Mouse (Mus musculus): Measurements from ENCODE around the gene Ybx1. TPM values are rescaled to one million over a fixed set of nuclear protein-coding genes. Genes with fewer than 3 reads are reported as not detected.

Gene Ybx1
- polyA plus RNA-seq (2014; fragmentation: Illumina TruSeq; extraction: RNeasy Lipid Tissue Mini Kit (QIAGEN cat#74804); ENCODE audit: low read depth, low replicate concordance): 618 TPM

GRCm38 (mm10) chr4:119294415-119295133 is at the start of gene Ybx1:
Gene Ybx1 (minus strand): TSS chr4:119294604.

GRCm38 (mm10) chr4:119320131-119320830 is 25.9 kb upstream of the Ybx1 start, which contains the start of gene Ppih:
Gene Ppih (minus strand): TSS chr4:119320546.

GRCm38 (mm10) chr4:119255351-119255750 is 39.1 kb downstream of the Ybx1 start, which contains the start of gene Cldn19:
Gene Cldn19 (plus strand): TSS chr4:119255414.

DNA sequence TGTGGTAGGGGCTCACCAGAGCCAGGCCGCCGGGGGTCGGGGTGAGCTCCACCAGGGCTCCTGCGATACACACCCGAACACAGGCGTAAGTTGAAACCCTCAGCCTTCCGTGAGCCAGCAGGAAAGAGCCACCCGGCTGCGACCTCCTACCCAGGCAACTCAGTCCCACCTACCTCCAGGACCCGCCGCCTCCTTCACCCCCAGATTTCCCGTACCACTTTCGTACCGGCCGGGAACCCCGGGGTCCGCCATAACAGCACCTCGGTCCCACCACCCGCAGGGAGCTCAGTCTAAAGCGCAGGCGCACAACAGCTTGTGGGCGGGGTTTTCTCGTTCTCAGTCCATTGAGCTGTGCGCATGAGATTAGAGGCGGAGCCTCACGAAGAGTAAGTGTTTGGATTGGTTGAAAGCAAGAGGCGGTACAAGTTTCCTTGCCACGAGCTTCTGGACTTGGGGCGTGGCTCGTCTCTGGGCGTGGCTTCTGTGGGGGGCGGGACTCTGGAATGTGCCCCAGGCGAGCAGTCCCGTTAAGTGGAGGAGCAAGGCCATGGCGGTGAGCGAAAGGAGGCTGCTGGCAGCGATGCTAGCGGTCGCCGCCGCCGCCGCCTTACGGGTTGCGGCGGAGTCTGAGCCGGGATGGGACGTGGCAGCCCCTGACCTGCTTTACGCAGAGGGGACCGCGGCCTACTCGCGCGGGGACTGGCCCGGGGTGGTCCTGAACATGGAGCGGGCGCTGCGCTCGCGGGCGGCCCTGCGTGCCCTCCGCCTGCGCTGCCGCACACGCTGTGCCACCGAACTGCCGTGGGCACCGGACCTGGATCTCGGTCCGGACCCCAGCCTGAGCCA is 61.8 kb downstream of the Ybx1 start, which contains the start of the genes AU022252 and P3h1:
Gene AU022252, minus strand, starts transcription at position 303 of the 846 bp plus-strand sequence.
Gene P3h1, plus strand, starts transcription at position 506 of the 846 bp plus-strand sequence.

Other genes starting within 250 kb of the Ybx1 start
- 6.3 TPM for gene Slc2a1, start 185.9 kb downstream of the Ybx1 start, polyA plus RNA-seq (2014; fragmentation: Illumina TruSeq; extraction: RNeasy Lipid Tissue Mini Kit (QIAGEN cat#74804); ENCODE audit: low read depth, low replicate concordance)
- 0.53 TPM for gene Zfp691, start 120.4 kb downstream of the Ybx1 start, polyA plus RNA-seq (2014; fragmentation: Illumina TruSeq; extraction: RNeasy Lipid Tissue Mini Kit (QIAGEN cat#74804); ENCODE audit: low read depth, low replicate concordance)
- not detected for gene Ermap, start 104.6 kb downstream of the Ybx1 start, polyA plus RNA-seq (2014; fragmentation: Illumina TruSeq; extraction: RNeasy Lipid Tissue Mini Kit (QIAGEN cat#74804); ENCODE audit: low read depth, low replicate concordance)
- gene Svbp, start 99.3 kb downstream of the Ybx1 start, polyA plus RNA-seq (2014; fragmentation: Illumina TruSeq; extraction: RNeasy Lipid Tissue Mini Kit (QIAGEN cat#74804); ENCODE audit: low read depth, low replicate concordance): 11.5 TPM
- not detected for gene Tmem269, start 76.4 kb downstream of the Ybx1 start, polyA plus RNA-seq (2014; fragmentation: Illumina TruSeq; extraction: RNeasy Lipid Tissue Mini Kit (QIAGEN cat#74804); ENCODE audit: low read depth, low replicate concordance)
- gene AU022252, start 61.9 kb downstream of the Ybx1 start, polyA plus RNA-seq (2014; fragmentation: Illumina TruSeq; extraction: RNeasy Lipid Tissue Mini Kit (QIAGEN cat#74804); ENCODE audit: low read depth, low replicate concordance): 6.7 TPM
- 14.4 TPM for gene P3h1, start 61.7 kb downstream of the Ybx1 start, polyA plus RNA-seq (2014; fragmentation: Illumina TruSeq; extraction: RNeasy Lipid Tissue Mini Kit (QIAGEN cat#74804); ENCODE audit: low read depth, low replicate concordance)
- 5.5 TPM for gene Cldn19, start 39.2 kb downstream of the Ybx1 start, polyA plus RNA-seq (2014; fragmentation: Illumina TruSeq; extraction: RNeasy Lipid Tissue Mini Kit (QIAGEN cat#74804); ENCODE audit: low read depth, low replicate concordance)
- gene Ppih, start 25.9 kb upstream of the Ybx1 start, polyA plus RNA-seq (2014; fragmentation: Illumina TruSeq; extraction: RNeasy Lipid Tissue Mini Kit (QIAGEN cat#74804); ENCODE audit: low read depth, low replicate concordance): 21.3 TPM
- gene Ccdc30, start 120.9 kb upstream of the Ybx1 start, polyA plus RNA-seq (2014; fragmentation: Illumina TruSeq; extraction: RNeasy Lipid Tissue Mini Kit (QIAGEN cat#74804); ENCODE audit: low read depth, low replicate concordance): 4.3 TPM
- 50.2 TPM for gene Ppcs, start 127.8 kb upstream of the Ybx1 start, polyA plus RNA-seq (2014; fragmentation: Illumina TruSeq; extraction: RNeasy Lipid Tissue Mini Kit (QIAGEN cat#74804); ENCODE audit: low read depth, low replicate concordance)
- gene Zmynd12, start 128.2 kb upstream of the Ybx1 start, polyA plus RNA-seq (2014; fragmentation: Illumina TruSeq; extraction: RNeasy Lipid Tissue Mini Kit (QIAGEN cat#74804); ENCODE audit: low read depth, low replicate concordance): 2.2 TPM
- gene Rimkla, start 198.0 kb upstream of the Ybx1 start, polyA plus RNA-seq (2014; fragmentation: Illumina TruSeq; extraction: RNeasy Lipid Tissue Mini Kit (QIAGEN cat#74804); ENCODE audit: low read depth, low replicate concordance): 0.93 TPM
- 47.0 TPM for gene Foxj3, start 242.4 kb upstream of the Ybx1 start, polyA plus RNA-seq (2014; fragmentation: Illumina TruSeq; extraction: RNeasy Lipid Tissue Mini Kit (QIAGEN cat#74804); ENCODE audit: low read depth, low replicate concordance)
- 6.8 TPM for gene Frg2f1, start 244.9 kb upstream of the Ybx1 start, polyA plus RNA-seq (2014; fragmentation: Illumina TruSeq; extraction: RNeasy Lipid Tissue Mini Kit (QIAGEN cat#74804); ENCODE audit: low read depth, low replicate concordance)